Mouse (Mus musculus) olfactory bulb, adult 2 months (tissue): ENCODE measurements around the gene Egfl8. TPM values are rescaled to one million over a fixed set of nuclear protein-coding genes. Genes with fewer than 3 reads are reported as not detected.

Source experiments
- H3K27ac ChIP-seq: fragments of 200-500 bp; 2 replicates; pipeline ENCODE4 v1.5.1; 2012; ENCODE audit warnings: low read depth, low read length; ENCODE audit not compliant: insufficient read depth
- H3K4me1 ChIP-seq: fragments of 200-500 bp; 2 replicates; pipeline ENCODE4 v1.6.1; 2012; ENCODE audit warnings: low read length; ENCODE audit not compliant: control insufficient read depth, insufficient read depth
- H3K4me3 ChIP-seq: fragments of 200-500 bp; 2 replicates; pipeline ENCODE4 v1.5.1; 2012; ENCODE audit warnings: mild to moderate bottlenecking, low read depth, low read length, moderate library complexity; ENCODE audit not compliant: insufficient read depth
- CTCF ChIP-seq: fragments of 200-500 bp; IDR thresholded peaks from 2 replicates; pipeline ENCODE4 v1.5.1; 2012; ENCODE audit warnings: low read depth, mild to moderate bottlenecking, low read length, moderate library complexity; ENCODE audit not compliant: insufficient read depth
- POLR2A ChIP-seq: fragments of 200-500 bp; IDR thresholded peaks from 2 replicates; pipeline ENCODE4 v1.6.1; 2012; ENCODE audit warnings: mild to moderate bottlenecking, low read depth, low read length, moderate library complexity; ENCODE audit not compliant: insufficient read depth
- WGBS: fragments of 180-500 bp; shearing (Covaris S2); methylation state at CpG from one replicate; pipeline ENCODE4 v1.1.7; 2018; 5-methylcytosine and 5-hydroxymethylcytosine counted together
- polyA plus RNA-seq: library from polyadenylated mRNA; stranded (reverse); fragments of >200 nt; gene quantifications from 2 replicates; pipeline ENCODE4 v1.2.4, GENCODE M21; 2012; ENCODE audit warnings: low replicate concordance; ENCODE audit not compliant: missing spikeins, insufficient read depth, insufficient read length

Gene Egfl8
- polyA plus RNA-seq, 1 experiment = not detected

DNA sequence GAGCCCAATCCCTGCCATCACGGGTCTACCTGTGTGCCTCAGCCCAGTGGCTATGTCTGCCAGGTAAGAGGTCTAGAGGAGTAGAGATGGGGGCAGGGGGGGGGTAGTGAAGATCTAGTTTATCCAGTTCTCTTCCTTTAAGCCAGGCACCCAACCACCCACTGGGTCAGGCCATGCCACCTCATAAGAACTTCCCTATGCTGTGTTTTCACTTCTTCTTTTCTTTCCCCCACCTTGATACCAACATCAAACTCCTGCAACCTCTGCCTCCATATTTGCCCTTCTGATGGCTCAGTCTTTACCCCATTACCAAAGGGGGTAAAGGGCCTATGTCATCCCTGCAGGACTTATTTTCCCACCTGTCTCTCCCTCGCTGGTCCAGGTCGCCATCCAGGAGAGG lies 37.7 kb downstream of the Egfl8 start:
- H3K27ac ChIP-seq = no peak overlapping the region
- TF ChIP-seq CTCF (no peak), POLR2A (no peak)
- 92% methylated on average over 3 of the region's 3 CpGs for WGBS
- no peaks in the 10 kb centered on the region for H3K4me1 ChIP-seq
- no peak overlapping the region for H3K4me3 ChIP-seq

DNA sequence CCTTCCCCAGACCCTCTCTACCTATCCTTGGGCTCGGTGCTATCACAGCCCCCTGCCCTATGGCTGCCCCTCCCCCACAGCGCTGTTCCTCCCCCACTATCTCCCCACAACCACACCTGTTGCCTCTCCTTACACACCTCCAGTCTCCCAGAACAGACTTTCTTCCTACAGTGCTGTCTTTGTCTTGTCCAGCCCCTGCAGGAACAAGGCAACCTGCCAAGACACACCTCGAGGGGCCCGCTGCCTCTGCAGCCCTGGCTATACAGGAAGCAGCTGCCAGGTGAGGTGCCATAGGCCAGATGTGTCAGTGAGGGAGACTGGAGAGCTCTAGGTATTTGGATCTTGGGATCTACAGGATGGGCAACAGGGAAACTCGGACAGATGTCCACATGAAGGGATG lies 39.2 kb downstream of the Egfl8 start:
- 70% methylated on average over 5 of the region's 5 CpGs for WGBS

DNA sequence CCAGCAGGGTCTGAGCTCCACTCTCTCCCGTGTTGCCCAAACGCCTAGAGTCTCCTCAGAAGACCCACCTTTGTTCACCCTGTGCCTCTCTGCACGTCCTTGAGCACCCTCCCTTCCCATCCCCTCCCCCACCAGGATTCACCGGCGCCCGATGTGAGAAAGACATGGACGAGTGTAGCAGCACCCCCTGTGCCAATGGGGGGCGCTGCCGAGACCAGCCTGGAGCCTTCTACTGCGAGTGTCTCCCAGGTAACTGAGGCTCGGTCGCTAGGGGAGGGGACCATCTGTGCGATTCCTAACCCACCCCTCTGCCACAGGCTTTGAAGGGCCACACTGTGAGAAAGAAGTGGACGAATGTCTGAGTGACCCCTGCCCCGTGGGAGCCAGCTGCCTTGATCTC lies 43.4 kb downstream of the Egfl8 start:
- Histone ChIP-seq H3K4me1 (no peaks in the 10 kb centered on the region), H3K27ac (no peak overlapping the region), H3K4me3 (no peak overlapping the region)
- 11% methylated on average over 15 of the region's 15 CpGs for WGBS
- TF ChIP-seq POLR2A = no peak
- TF ChIP-seq CTCF = no peak

More for the DNA sequence above, 39.2 kb downstream of the Egfl8 start:
- H3K27ac ChIP-seq = no peak overlapping the region
- no peak overlapping the region for H3K4me3 ChIP-seq
- no peak for TF ChIP-seq POLR2A
- no peak for TF ChIP-seq CTCF
- no peaks in the 10 kb centered on the region for H3K4me1 ChIP-seq

DNA sequence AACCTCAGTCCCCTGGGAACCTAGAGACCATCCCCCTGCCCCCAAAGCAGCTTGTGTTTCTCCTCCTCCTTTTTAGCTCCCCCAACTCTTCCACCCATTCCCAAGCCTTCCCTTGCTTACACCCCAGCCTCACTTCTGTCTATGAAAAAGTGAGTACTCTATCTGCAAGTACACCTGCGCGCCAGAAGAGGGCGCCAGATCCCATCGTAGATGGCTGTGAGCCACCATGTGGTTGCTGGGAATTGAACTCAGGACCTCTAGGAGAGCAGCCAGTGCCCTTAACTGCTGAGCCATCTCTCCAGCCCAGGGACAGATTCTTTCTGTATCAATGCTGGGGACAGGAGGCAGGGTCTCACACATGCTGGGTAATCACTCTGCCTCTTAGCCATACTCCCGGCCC lies 43.9 kb downstream of the Egfl8 start:
- TF ChIP-seq POLR2A = no peak
- H3K27ac ChIP-seq = no peak overlapping the region
- peaks cover 4% of the 10 kb centered on the region; the same call in 1 of the 2 replicates for H3K4me1 ChIP-seq
- WGBS = 17% methylated on average over 5 of the region's 5 CpGs
- H3K4me3 ChIP-seq = no peak overlapping the region

DNA sequence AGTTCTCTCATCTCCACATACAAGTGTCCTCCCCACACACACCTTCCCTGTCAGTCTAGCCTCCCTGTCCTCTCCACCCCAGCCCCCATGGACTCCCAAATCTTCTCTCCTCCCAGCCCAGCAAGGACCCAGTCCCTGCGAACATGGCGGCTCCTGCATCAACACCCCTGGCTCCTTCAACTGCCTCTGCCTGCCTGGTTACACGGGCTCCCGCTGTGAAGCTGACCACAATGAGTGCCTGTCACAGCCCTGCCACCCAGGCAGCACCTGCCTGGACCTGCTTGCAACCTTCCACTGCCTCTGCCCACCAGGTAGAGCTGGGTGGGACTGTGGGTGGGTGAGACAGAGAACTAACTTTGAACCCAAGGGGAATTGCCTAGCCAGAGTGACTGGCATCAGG lies 45.9 kb downstream of the Egfl8 start:
- WGBS = 71% methylated on average over 4 of the region's 4 CpGs
- H3K27ac ChIP-seq = no peak overlapping the region

DNA sequence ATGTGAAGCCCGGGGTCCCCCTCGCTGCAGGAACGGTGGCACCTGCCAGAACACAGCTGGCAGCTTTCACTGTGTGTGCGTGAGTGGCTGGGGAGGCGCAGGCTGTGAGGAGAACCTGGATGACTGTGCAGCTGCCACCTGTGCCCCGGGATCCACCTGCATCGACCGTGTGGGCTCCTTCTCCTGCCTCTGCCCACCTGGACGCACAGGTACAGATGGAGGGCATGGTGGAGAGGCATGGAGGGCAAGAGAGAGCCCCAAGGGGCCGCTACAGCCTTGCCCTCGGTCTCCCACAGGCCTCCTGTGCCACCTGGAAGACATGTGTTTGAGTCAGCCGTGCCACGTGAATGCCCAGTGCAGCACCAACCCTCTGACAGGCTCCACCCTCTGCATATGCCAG lies 47.4 kb downstream of the Egfl8 start:
- 80% methylated on average over 13 of the region's 13 CpGs for WGBS
- Histone ChIP-seq H3K4me3 (no peak overlapping the region), H3K4me1 (peaks cover 8% of the 10 kb centered on the region), H3K27ac (no peak overlapping the region)
- TF ChIP-seq CTCF (no peak), POLR2A (no peak)

More for the DNA sequence above, 45.9 kb downstream of the Egfl8 start:
- Histone ChIP-seq H3K4me1 (peaks cover 4% of the 10 kb centered on the region; the same call in 1 of the 2 replicates), H3K4me3 (no peak overlapping the region)
- TF ChIP-seq POLR2A = no peak
- TF ChIP-seq CTCF = no peak

DNA sequence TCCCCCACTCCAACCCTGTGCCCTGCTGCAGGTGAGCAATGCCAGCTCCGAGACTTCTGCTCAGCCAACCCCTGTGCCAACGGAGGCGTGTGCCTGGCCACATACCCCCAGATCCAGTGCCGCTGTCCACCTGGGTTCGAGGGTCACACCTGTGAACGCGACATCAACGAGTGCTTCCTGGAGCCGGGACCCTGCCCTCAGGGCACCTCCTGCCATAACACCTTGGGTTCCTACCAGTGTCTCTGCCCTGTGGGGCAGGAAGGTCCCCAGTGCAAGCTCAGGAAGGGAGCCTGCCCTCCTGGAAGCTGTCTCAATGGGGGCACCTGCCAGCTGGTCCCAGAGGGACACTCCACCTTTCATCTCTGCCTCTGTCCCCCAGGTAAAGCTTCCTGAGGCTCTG lies 48.5 kb downstream of the Egfl8 start:
- Histone ChIP-seq H3K4me1 (peaks cover 8% of the 10 kb centered on the region), H3K4me3 (no peak overlapping the region), H3K27ac (no peak overlapping the region)
- TF ChIP-seq CTCF (no peak), POLR2A (no peak)
- 65% methylated on average over 9 of the region's 9 CpGs for WGBS

DNA sequence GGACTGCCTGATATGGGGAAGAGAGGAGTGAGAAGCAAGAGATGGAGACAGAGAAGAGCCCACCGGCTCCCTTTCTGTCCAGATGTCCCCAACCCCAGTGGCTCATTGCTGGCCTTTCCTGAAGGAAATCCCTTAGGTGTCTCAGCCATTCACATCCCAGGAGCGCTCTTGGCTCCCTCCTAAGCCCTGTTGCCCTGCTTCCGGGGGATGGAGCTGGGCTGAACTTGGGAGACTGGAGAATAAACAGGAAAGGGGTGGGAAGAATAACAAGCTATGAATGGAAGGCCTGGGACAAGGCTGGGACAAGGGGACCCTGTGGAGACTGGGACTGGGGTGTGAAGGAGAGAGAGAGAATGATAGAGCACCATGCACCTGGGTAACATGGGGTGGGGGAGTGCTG lies 51.0 kb downstream of the Egfl8 start:
- peaks cover 8% of the 10 kb centered on the region for H3K4me1 ChIP-seq
- no peak overlapping the region for H3K4me3 ChIP-seq
- TF ChIP-seq CTCF (no peak), POLR2A (no peak)
- no peak overlapping the region for H3K27ac ChIP-seq
- WGBS = 62% methylated on average over 3 of the region's 3 CpGs

DNA sequence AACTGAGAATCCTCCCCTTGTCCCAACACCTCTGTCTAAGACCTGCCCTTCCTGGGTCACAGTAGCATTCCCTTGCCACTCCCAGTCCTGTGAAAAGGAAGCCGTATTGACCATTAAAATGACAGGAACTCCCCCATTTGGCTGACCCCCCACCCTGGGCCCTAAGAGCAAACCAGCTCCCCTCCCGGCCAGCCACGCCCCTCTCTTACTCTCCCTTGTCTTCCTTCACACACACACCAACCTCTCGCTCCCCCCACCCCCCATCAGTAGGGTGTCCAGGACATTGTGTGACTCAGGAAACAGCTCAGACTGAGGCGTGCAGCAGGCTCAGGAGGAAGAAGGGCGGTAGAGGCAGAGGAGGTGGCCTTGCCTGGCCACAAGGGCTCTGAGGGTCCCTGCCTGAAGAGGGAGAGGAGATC lies 51.8 kb downstream of the Egfl8 start, which contains the start of gene Notch4:
Gene Notch4 (plus strand): TSS at position 266 of the 419 bp plus-strand sequence.
- TF ChIP-seq CTCF (no peak), POLR2A (no peak)
- peaks cover 8% of the 10 kb centered on the region for H3K4me1 ChIP-seq
- H3K4me3 ChIP-seq = no peak within 1 kb of the TSS
- no peak within 1 kb of the TSS for H3K27ac ChIP-seq
- 36% methylated on average over 6 of the region's 6 CpGs for WGBS

DNA sequence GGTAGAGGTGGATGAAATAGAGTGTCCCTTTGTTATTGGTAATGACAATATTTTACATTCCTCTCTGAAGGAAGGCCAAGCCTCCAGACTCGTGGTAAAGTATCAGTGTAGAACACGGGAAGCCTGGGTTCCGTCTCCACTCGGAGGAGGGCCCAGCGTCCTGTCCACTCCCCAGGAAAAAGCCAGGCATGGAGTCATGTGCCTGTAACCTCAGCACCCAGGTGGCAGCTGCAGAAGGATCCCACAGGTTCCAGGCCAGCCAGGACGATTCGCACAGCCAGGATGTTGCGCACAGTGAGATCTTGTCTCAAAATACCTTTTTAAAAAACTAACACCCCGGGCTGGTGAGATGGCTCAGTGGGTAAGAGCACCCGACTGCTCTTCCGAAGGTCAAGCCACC lies 52.4 kb downstream of the Egfl8 start:
- peaks cover 8% of the 10 kb centered on the region for H3K4me1 ChIP-seq
- H3K27ac ChIP-seq = no peak overlapping the region
- H3K4me3 ChIP-seq = no peak overlapping the region
- WGBS = 86% methylated on average over 11 of the region's 11 CpGs
- TF ChIP-seq POLR2A = no peak
- no peak for TF ChIP-seq CTCF

Other genes starting within 250 kb of the Egfl8 start
- not detected in 2 replicates for gene Btnl1, start 238.8 kb downstream of the Egfl8 start, polyA plus RNA-seq
- gene BC051142, start 217.2 kb downstream of the Egfl8 start, polyA plus RNA-seq = not detected in 2 replicates
- gene Btnl4, start 138.7 kb downstream of the Egfl8 start, polyA plus RNA-seq = not detected in 2 replicates
- not detected in 2 replicates for gene Btnl6, start 98.6 kb downstream of the Egfl8 start, polyA plus RNA-seq
- not detected in 2 replicates for gene Notch4, start 51.7 kb downstream of the Egfl8 start, polyA plus RNA-seq
- not detected in 2 replicates for gene Gpsm3, start 26.2 kb downstream of the Egfl8 start, polyA plus RNA-seq
- not detected in 2 replicates for gene Pbx2, start 24.7 kb downstream of the Egfl8 start, polyA plus RNA-seq
- not detected in 2 replicates for gene Ager, start 18.1 kb downstream of the Egfl8 start, polyA plus RNA-seq
- gene Rnf5, start 12.3 kb downstream of the Egfl8 start, polyA plus RNA-seq = not detected in 2 replicates
- gene Agpat1, start 11.7 kb downstream of the Egfl8 start, polyA plus RNA-seq = 342 TPM in 1 of 2 replicates, not detected in the other
- gene Ppt2, start 12.5 kb upstream of the Egfl8 start, polyA plus RNA-seq = not detected in 2 replicates
- gene Prrt1, start 13.6 kb upstream of the Egfl8 start, polyA plus RNA-seq = not detected in 2 replicates
- not detected in 2 replicates for gene Fkbpl, start 28.8 kb upstream of the Egfl8 start, polyA plus RNA-seq
- gene Atf6b, start 31.2 kb upstream of the Egfl8 start, polyA plus RNA-seq = not detected in 2 replicates
- gene Tnxb, start 54.6 kb upstream of the Egfl8 start, polyA plus RNA-seq = not detected in 2 replicates
- gene C4b, start 127.9 kb upstream of the Egfl8 start, polyA plus RNA-seq = not detected in 2 replicates
- gene Cyp21a1, start 188.6 kb upstream of the Egfl8 start, polyA plus RNA-seq = not detected in 2 replicates
- not detected in 2 replicates for gene Stk19, start 221.0 kb upstream of the Egfl8 start, polyA plus RNA-seq
- gene Dxo, start 221.0 kb upstream of the Egfl8 start, polyA plus RNA-seq = not detected in 2 replicates
- gene Skiv2l, start 234.2 kb upstream of the Egfl8 start, polyA plus RNA-seq = not detected in 2 replicates
- not detected in 2 replicates for gene Nelfe, start 234.4 kb upstream of the Egfl8 start, polyA plus RNA-seq
- gene Cfb, start 246.5 kb upstream of the Egfl8 start, polyA plus RNA-seq = not detected in 2 replicates